ENCODE assay signal across 7 mouse cellular contexts in the genomic region with DNA sequence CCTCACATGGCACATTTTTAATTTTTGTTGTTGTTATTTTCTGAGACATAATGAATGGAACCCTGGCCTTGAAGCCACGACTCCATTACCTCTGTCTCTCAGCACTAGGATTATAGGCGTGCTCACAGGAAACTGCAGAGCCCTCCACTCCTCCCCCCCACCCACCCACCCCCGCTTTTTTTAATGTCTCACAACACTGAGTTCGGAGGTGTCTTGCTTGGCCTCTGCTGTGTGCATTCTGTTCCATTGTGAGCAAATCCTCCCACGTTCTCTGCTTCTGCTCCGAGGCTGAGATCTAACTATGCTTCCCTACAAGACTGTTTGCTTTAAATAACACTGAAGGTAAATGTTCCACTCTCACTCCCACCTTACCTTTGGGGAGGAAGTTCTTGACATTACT. TPM values are rescaled to one million over a fixed set of nuclear protein-coding genes. Genes with fewer than 3 reads are reported as not detected.
A peak's percentile ranks its signal among the peaks of the same experiment; 100 is the strongest.
DNase-seq lines count a peak whose midpoint lies in the region; ATAC-seq and TF ChIP-seq lines count a peak whose summit lies in the region.

No protein-coding gene starts in this region.

- DNase-seq in lung, embryonic 14.5 days, result peak; percentile 5
- DNase-seq in lung, adult 18-20 months, result no peak
- peak; percentile 15 for DNase-seq in embryonic facial prominence, embryonic 10.5 days (ENCODE audit: low spot score)
- no peak for DNase-seq in urinary bladder, postnatal 4 days (ENCODE audit: low spot score in 2 of 2)
- no peak for DNase-seq in kidney, postnatal 36 days

- H3K4me3 ChIP-seq in lung, embryonic 14.5 days (ENCODE audit: low read depth, low read length), result peak overlapping the region; percentile 81
- peak overlapping the region; percentile 76 for H3K4me3 ChIP-seq in embryonic facial prominence, embryonic 10.5 days
- peak overlapping the region; percentile 93 for H3K4me3 ChIP-seq in hindbrain, embryonic 16.5 days (ENCODE audit: low read length)
- peak overlapping the region; percentile 92 for H3K4me3 ChIP-seq in midbrain, embryonic 12.5 days

- ATAC-seq in lung, embryonic 14.5 days (ENCODE audit: insufficient read depth), result peak; percentile 67
- peak; percentile 44; the same call in 1 of the 2 replicates for ATAC-seq in hindbrain, embryonic 16.5 days
- peak; percentile 50 for ATAC-seq in midbrain, embryonic 12.5 days (ENCODE audit: low FRiP score, low read depth)

- peak overlapping the region; percentile 86 for H3K9ac ChIP-seq in lung, embryonic 14.5 days
- H3K9ac ChIP-seq in hindbrain, embryonic 16.5 days (ENCODE audit: low read depth, low read length), result peak overlapping the region; percentile 62
- peak overlapping the region; percentile 88 for H3K9ac ChIP-seq in midbrain, embryonic 12.5 days (replicated peaks)

- no peaks in the 10 kb centered on the region for H3K27me3 ChIP-seq in lung, embryonic 14.5 days (ENCODE audit: insufficient read depth, low read length)
- H3K27me3 ChIP-seq in embryonic facial prominence, embryonic 10.5 days (replicated peaks; ENCODE audit: low read depth, poor library complexity, severe bottlenecking), result no peaks in the 10 kb centered on the region
- H3K27me3 ChIP-seq in hindbrain, embryonic 16.5 days (replicated peaks; ENCODE audit: control insufficient read depth, insufficient read depth, low read length), result no peaks in the 10 kb centered on the region
- no peaks in the 10 kb centered on the region for H3K27me3 ChIP-seq in midbrain, embryonic 12.5 days

- peaks cover 9% of the 10 kb centered on the region for H3K4me1 ChIP-seq in lung, embryonic 14.5 days (ENCODE audit: insufficient read depth)
- peaks cover 14% of the 10 kb centered on the region for H3K4me1 ChIP-seq in embryonic facial prominence, embryonic 10.5 days
- peaks cover 12% of the 10 kb centered on the region for H3K4me1 ChIP-seq in hindbrain, embryonic 16.5 days (ENCODE audit: control insufficient read depth, insufficient read depth, low read depth, low read length)
- H3K4me1 ChIP-seq in midbrain, embryonic 12.5 days, result peaks cover 16% of the 10 kb centered on the region

- peaks cover 31% of the 10 kb centered on the region for H3K36me3 ChIP-seq in lung, embryonic 14.5 days (ENCODE audit: insufficient read depth)
- peaks cover 30% of the 10 kb centered on the region for H3K36me3 ChIP-seq in embryonic facial prominence, embryonic 10.5 days (replicated peaks)
- H3K36me3 ChIP-seq in hindbrain, embryonic 16.5 days (ENCODE audit: control insufficient read depth, insufficient read depth, low read length), result peaks cover 10% of the 10 kb centered on the region
- peaks cover 24% of the 10 kb centered on the region for H3K36me3 ChIP-seq in midbrain, embryonic 12.5 days

- TF ChIP-seq CTCF in lung, embryonic 14.5 days (IDR thresholded peaks at IDR 0.05; ENCODE audit: low read depth), result no peak

- peak overlapping the region; percentile 66 for H3K4me2 ChIP-seq in lung, embryonic 14.5 days
- peak overlapping the region; percentile 72 for H3K4me2 ChIP-seq in hindbrain, embryonic 16.5 days (ENCODE audit: low read length)
- H3K4me2 ChIP-seq in midbrain, embryonic 12.5 days (replicated peaks), result peak overlapping the region; percentile 83

- no peaks in the 10 kb centered on the region for H3K9me3 ChIP-seq in lung, embryonic 14.5 days (ENCODE audit: low read depth, low read length)
- H3K9me3 ChIP-seq in embryonic facial prominence, embryonic 10.5 days, result no peaks in the 10 kb centered on the region
- H3K9me3 ChIP-seq in hindbrain, embryonic 16.5 days (ENCODE audit: control insufficient read depth, low read length), result no peaks in the 10 kb centered on the region
- no peaks in the 10 kb centered on the region for H3K9me3 ChIP-seq in midbrain, embryonic 12.5 days

- peak overlapping the region; percentile 78 for H3K27ac ChIP-seq in lung, embryonic 14.5 days (ENCODE audit: low read depth)
- H3K27ac ChIP-seq in embryonic facial prominence, embryonic 10.5 days (replicated peaks), result peak overlapping the region; percentile 88
- peak overlapping the region; percentile 14; the same call in 1 of the 2 replicates for H3K27ac ChIP-seq in hindbrain, embryonic 16.5 days (ENCODE audit: low read depth, low read length)
- peak overlapping the region; percentile 56 for H3K27ac ChIP-seq in midbrain, embryonic 12.5 days (replicated peaks)

- WGBS in lung, embryonic 14.5 days, result 36% methylated on average over 6 of the region's 6 CpGs
- 62% methylated on average over 6 of the region's 6 CpGs for WGBS in embryonic facial prominence, embryonic 10.5 days
- WGBS in hindbrain, embryonic 16.5 days, result 42% methylated on average over 6 of the region's 6 CpGs
- 47% methylated on average over 6 of the region's 6 CpGs for WGBS in midbrain, embryonic 12.5 days

RNA-seq across cellular contexts. Expression of a gene that starts 0.5 kb away (rescaled TPM):
- 63.5 and 65.9 TPM in 2 replicates for polyA plus RNA-seq in lung, embryonic 14.5 days (2014; fragmentation: Nextera tagmentation; extraction: Ambion mirVana)
- 75.4 and 79.5 TPM in 2 replicates for polyA plus RNA-seq in embryonic facial prominence, embryonic 10.5 days (2016; fragmentation: Nextera tagmentation; extraction: Ambion mirVana)
- 77.4 and 81.2 TPM in 2 replicates for polyA plus RNA-seq in hindbrain, embryonic 16.5 days (2015; fragmentation: Nextera tagmentation; extraction: Ambion mirVana)
- 78.7 and 79.7 TPM in 2 replicates for polyA plus RNA-seq in midbrain, embryonic 12.5 days (2016; fragmentation: Nextera tagmentation; extraction: Ambion mirVana)

Comparison
In these comparisons a context has a peak if more than half of its experiments do, and no peak if none do; other contexts are left out.
1. DNase-seq: peak in lung, embryonic 14.5 days (single experiment) and embryonic facial prominence, embryonic 10.5 days (single experiment); none in lung, adult 18-20 months (0 of 2), urinary bladder, postnatal 4 days (0 of 2) and kidney, postnatal 36 days (0 of 2).
2. H3K27ac ChIP-seq: peak in every context shown above with its lines; median percentile 88 in embryonic facial prominence, embryonic 10.5 days; 78 in lung, embryonic 14.5 days; 56 in midbrain, embryonic 12.5 days; 14 in hindbrain, embryonic 16.5 days.
3. Peak in every context shown above with its lines, with median percentiles within 50 percentile points of each other: ATAC-seq, H3K4me2 ChIP-seq, H3K4me3 ChIP-seq and H3K9ac ChIP-seq.